Mouse (Mus musculus) kidney, adult 2 months (tissue): ENCODE measurements around the gene Setdb1. TPM values are rescaled to one million over a fixed set of nuclear protein-coding genes. Genes with fewer than 3 reads are reported as not detected.

Experiments
- DNase-seq: peaks from one replicate; pipeline ENCODE4 v3.0.0; 2021
- H3K27ac ChIP-seq: fragments of 200-500 bp; 2 replicates; pipeline ENCODE4 v1.5.1; 2012; ENCODE audit warnings: low read depth, low read length, control low read depth, inconsistent platforms; ENCODE audit not compliant: insufficient read depth
- H3K27me3 ChIP-seq: fragments of 200-500 bp; replicated peaks from 2 replicates; pipeline ENCODE4 v1.6.1; 2012; ENCODE audit warnings: mild to moderate bottlenecking, moderate library complexity, low read length, inconsistent platforms; ENCODE audit not compliant: control insufficient read depth, insufficient read depth
- H3K36me3 ChIP-seq: fragments of 200-500 bp; 2 replicates; pipeline ENCODE4 v1.6.1; 2012; ENCODE audit warnings: mild to moderate bottlenecking, moderate library complexity, low read length, inconsistent platforms; ENCODE audit not compliant: control insufficient read depth, insufficient read depth
- H3K4me1 ChIP-seq: fragments of 200-500 bp; 2 replicates; pipeline ENCODE4 v1.6.1; 2011; ENCODE audit warnings: low read length; ENCODE audit not compliant: control insufficient read depth, insufficient read depth
- H3K4me3 ChIP-seq: fragments of 200-500 bp; 2 replicates; pipeline ENCODE4 v1.5.1; 2011; ENCODE audit warnings: mild to moderate bottlenecking, low read depth, low read length, control low read depth; ENCODE audit not compliant: insufficient read depth
- CTCF ChIP-seq: fragments of 200-500 bp; conservative IDR thresholded peaks from 2 replicates; pipeline ENCODE4 v1.5.1; 2011; ENCODE audit warnings: low read depth, mild to moderate bottlenecking, control low read depth, low read length, moderate library complexity, mixed read lengths; ENCODE audit not compliant: insufficient read depth, insufficient read length
- POLR2A ChIP-seq: fragments of 200-500 bp; IDR thresholded peaks from one replicate; pipeline ENCODE4 v1.6.1; 2011; ENCODE audit warnings: low read depth, low read length, control low read depth
- WGBS: fragments of 180-500 bp; shearing (Covaris S2); methylation state at CpG from one replicate; pipeline ENCODE4 v1.1.7; 2018; 5-methylcytosine and 5-hydroxymethylcytosine counted together
- polyA plus RNA-seq: library from polyadenylated mRNA; depleted of rRNA; stranded (reverse); fragments of >200 nt; gene quantifications from 2 replicates; pipeline ENCODE4 v1.2.3, GENCODE M21; 2012

Setdb1 gene
- polyA plus RNA-seq, 1 experiment: 11.6 TPM

GRCm38 (mm10) chr3:95319110-95319509 is 37.9 kb downstream of the Setdb1 start:
- peaks cover 41% of the 10 kb centered on the region for H3K4me1 ChIP-seq
- DNase-seq: no peak
- peaks cover 9% of the 10 kb centered on the region for H3K36me3 ChIP-seq
- 26% methylated on average over 2 of the region's 2 CpGs for WGBS
- no peaks in the 10 kb centered on the region for H3K27me3 ChIP-seq
- no peak overlapping the region for H3K4me3 ChIP-seq
- TF ChIP-seq POLR2A (no peak), CTCF (no peak)
- H3K27ac ChIP-seq: peak overlapping the region; percentile 82

- H3K27me3 ChIP-seq: no peaks in the 10 kb centered on the region
- no peak for TF ChIP-seq POLR2A
- no peak for TF ChIP-seq CTCF
- H3K4me3 ChIP-seq: no peak overlapping the region
- 28% methylated on average over 6 of the region's 6 CpGs for WGBS
- peaks cover 9% of the 10 kb centered on the region for H3K36me3 ChIP-seq
- peaks cover 41% of the 10 kb centered on the region for H3K4me1 ChIP-seq
- peak; percentile 95 for DNase-seq
- H3K27ac ChIP-seq: peak overlapping the region; percentile 82
Observed at GRCm38 (mm10) chr3:95318548-95318947, 38.5 kb downstream of the Setdb1 start.

DNA sequence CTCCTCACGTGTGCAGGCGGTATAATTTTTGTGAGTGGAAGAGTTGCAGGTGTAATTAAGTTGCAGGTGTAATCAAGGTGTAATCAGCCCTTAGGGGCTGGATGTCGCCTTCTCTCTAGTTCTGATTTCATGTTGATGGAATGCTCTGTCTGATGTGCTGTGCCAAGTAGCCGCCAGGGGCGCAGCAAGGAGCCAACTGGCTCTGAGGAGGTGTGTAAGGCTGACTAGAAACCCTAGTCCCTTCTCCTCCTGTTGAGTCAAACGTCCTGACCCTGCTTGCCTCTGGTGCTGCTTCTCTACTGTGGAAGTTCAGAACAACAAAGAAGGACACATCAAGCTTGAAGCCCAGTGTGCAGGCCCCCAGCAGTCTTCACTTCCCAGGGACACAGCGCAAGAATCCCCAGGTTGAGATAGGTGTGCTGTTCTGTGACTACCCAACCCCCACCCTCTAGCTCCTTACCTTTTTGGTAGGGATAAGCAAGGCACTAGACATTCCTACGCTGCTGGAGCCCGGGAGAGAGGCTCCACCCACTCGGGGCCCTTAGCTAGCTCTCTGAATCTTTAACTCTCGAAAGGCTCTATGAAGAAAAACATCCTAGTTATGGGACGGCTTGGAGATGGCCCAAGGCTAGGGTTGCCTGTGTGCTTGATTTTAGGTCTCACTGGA is 39.5 kb downstream of the Setdb1 start:
- Histone ChIP-seq H3K4me1 (peaks cover 33% of the 10 kb centered on the region), H3K4me3 (peak overlapping the region; percentile 4; the same call in 1 of the 2 replicates), H3K27me3 (no peaks in the 10 kb centered on the region), H3K27ac (peak overlapping the region; percentile 82), H3K36me3 (peaks cover 6% of the 10 kb centered on the region)
- peak; percentile 87 for DNase-seq
- TF ChIP-seq POLR2A (no peak), CTCF (peak; percentile 76)
- 10% methylated on average over 12 of the region's 12 CpGs for WGBS

DNA sequence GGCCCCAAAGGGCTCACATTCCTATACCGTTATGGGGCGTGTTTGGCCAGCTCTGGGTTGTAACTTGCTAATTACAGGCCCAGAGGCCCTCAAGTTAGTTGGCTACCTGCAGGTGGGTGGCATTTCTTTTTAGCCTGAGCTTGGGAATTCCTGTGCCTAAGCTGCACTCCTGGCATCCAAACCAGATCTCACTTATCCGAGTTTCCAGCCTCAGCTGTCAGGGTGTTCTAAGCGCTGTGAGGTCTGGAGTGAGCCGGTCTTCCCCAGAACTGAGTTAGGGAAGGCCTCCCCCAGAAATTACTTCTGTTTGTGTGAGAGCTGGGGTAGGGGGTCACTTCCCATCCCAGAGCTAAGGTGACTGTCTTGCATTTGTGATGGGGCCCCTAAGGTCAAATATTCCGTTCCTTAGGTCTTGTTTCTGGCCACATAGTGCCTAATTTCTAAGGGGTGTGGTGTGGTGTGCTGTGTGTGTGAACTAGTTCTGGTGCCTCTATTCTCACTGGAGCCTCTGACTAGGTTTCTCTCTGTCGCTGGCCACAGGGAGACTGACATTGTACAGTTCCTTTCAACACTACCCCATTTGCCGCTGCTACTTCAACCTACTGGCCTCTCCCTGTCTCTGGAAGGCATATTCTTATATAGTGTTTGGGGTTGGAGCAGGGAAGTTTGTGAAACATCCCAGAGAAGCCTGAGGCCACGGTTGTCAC is 41.0 kb downstream of the Setdb1 start:
- Histone ChIP-seq H3K27ac (peak overlapping the region; percentile 85), H3K4me1 (peaks cover 33% of the 10 kb centered on the region), H3K4me3 (peak overlapping the region; percentile 93), H3K27me3 (no peaks in the 10 kb centered on the region), H3K36me3 (no peaks in the 10 kb centered on the region)
- DNase-seq: no peak
- TF ChIP-seq CTCF (no peak), POLR2A (no peak)
- WGBS: 9% methylated on average over 9 of the region's 9 CpGs

- DNase-seq: peak; percentile 95
- TF ChIP-seq CTCF (peak; percentile 30; the same call in 1 of the 2 replicates), POLR2A (peak; percentile 41)
- Histone ChIP-seq H3K4me3 (peak overlapping the region; percentile 93), H3K4me1 (peaks cover 33% of the 10 kb centered on the region), H3K27ac (peak overlapping the region; percentile 85), H3K36me3 (no peaks in the 10 kb centered on the region), H3K27me3 (no peaks in the 10 kb centered on the region)
- WGBS: 1% methylated on average over 71 of the region's 71 CpGs
Observed at GRCm38 (mm10) chr3:95315094-95315843, 41.7 kb downstream of the Setdb1 start.

- H3K27ac ChIP-seq: peak within 1 kb of the TSS; percentile 85
- WGBS: 6% methylated on average over 27 of the region's 27 CpGs
- peaks cover 28% of the 10 kb centered on the region for H3K4me1 ChIP-seq
- DNase-seq: no peak
- peak within 1 kb of the TSS; percentile 93 for H3K4me3 ChIP-seq
- H3K27me3 ChIP-seq: no peaks in the 10 kb centered on the region
- TF ChIP-seq CTCF (no peak), POLR2A (no peak)
- no peaks in the 10 kb centered on the region for H3K36me3 ChIP-seq
Observed at GRCm38 (mm10) chr3:95314486-95315093, 42.4 kb downstream of the Setdb1 start, which contains the start of gene Cers2. Cers2 (plus strand) TSS chr3:95314791.
